In genomic region chr6:136518537-136519246, GRCm38 (mm10) we compare ENCODE assay signal across 8 mouse cellular contexts. TPM values are rescaled to one million over a fixed set of nuclear protein-coding genes. Genes with fewer than 3 reads are reported as not detected.
DNase-seq lines count a peak whose midpoint lies in the region; ATAC-seq lines count a peak whose summit lies in the region.

No protein-coding gene starts in this region.

- H3K9me3 ChIP-seq in heart, embryonic 12.5 days (replicated peaks), result peaks cover 12% of the 10 kb centered on the region
- peaks cover 11% of the 10 kb centered on the region for H3K9me3 ChIP-seq in kidney, embryonic 16.5 days (ENCODE audit: low read length)

- peak; percentile 98 for DNase-seq in CD4-positive helper T cell, adult 2 months (ENCODE audit: low read depth, low spot score)
- peak; percentile 97 for DNase-seq in liver
- peak; percentile 90 to 93 for DNase-seq in monocyte, adult 2 months (ENCODE audit: low read depth in 1 of 2, low spot score in 2 of 2)
- DNase-seq in spleen, postnatal 14 days (ENCODE audit: low spot score in 2 of 2), result peak; percentile 87 to 91

- peak overlapping the region; percentile 90 for H3K27ac ChIP-seq in brown adipose tissue, adult 24 weeks (replicated peaks; ENCODE audit: low read depth, low read length)
- H3K27ac ChIP-seq in heart, embryonic 12.5 days (ENCODE audit: poor library complexity, severe bottlenecking), result peak overlapping the region; percentile 99
- peak overlapping the region; percentile 99 for H3K27ac ChIP-seq in kidney, embryonic 16.5 days (ENCODE audit: low read length)

- no peaks in the 10 kb centered on the region; the same call in 1 of the 2 replicates for H3K4me1 ChIP-seq in brown adipose tissue, adult 24 weeks (ENCODE audit: control insufficient read depth, insufficient read depth, insufficient read length, low read length)
- H3K4me1 ChIP-seq in heart, embryonic 12.5 days (replicated peaks), result peaks cover 14% of the 10 kb centered on the region
- H3K4me1 ChIP-seq in kidney, embryonic 16.5 days (ENCODE audit: insufficient read depth, low read length), result peaks cover 5% of the 10 kb centered on the region; the same call in 1 of the 2 replicates

- H3K4me3 ChIP-seq in brown adipose tissue, adult 24 weeks (ENCODE audit: insufficient read depth, low read depth, low read length), result peak overlapping the region; percentile 89
- peak overlapping the region; percentile 75 for H3K4me3 ChIP-seq in heart, embryonic 12.5 days
- H3K4me3 ChIP-seq in kidney, embryonic 16.5 days (ENCODE audit: low read length), result peak overlapping the region; percentile 76

- peak overlapping the region; percentile 71 for H3K9ac ChIP-seq in heart, embryonic 12.5 days
- peak overlapping the region; percentile 85 for H3K9ac ChIP-seq in kidney, embryonic 16.5 days (replicated peaks; ENCODE audit: low read length)

- peak; percentile 88 for ATAC-seq in erythroid progenitor cell, adult 5-6 weeks (replicated peaks; ENCODE audit: low FRiP score, poor library complexity, severe bottlenecking)
- peak; percentile 98 for ATAC-seq in heart, embryonic 12.5 days (ENCODE audit: insufficient number of reproducible peaks, low FRiP score)
- ATAC-seq in kidney, embryonic 16.5 days (ENCODE audit: low FRiP score, low TSS enrichment), result peak; percentile 98

- WGBS in heart, embryonic 12.5 days, result under 1% methylated on average over 59 of the region's 59 CpGs
- WGBS in kidney, embryonic 16.5 days, result under 1% methylated on average over 58 of the region's 59 CpGs

- H3K4me2 ChIP-seq in heart, embryonic 12.5 days, result peak overlapping the region; percentile 55
- H3K4me2 ChIP-seq in kidney, embryonic 16.5 days (replicated peaks; ENCODE audit: low read depth, low read length), result peak overlapping the region; percentile 51

- no peaks in the 10 kb centered on the region for H3K27me3 ChIP-seq in heart, embryonic 12.5 days (replicated peaks)
- no peaks in the 10 kb centered on the region for H3K27me3 ChIP-seq in kidney, embryonic 16.5 days (ENCODE audit: insufficient read depth, low read length)

- peaks cover 12% of the 10 kb centered on the region for H3K36me3 ChIP-seq in heart, embryonic 12.5 days
- peaks cover 14% of the 10 kb centered on the region for H3K36me3 ChIP-seq in kidney, embryonic 16.5 days (ENCODE audit: insufficient read depth, low read length)

RNA-seq across cellular contexts. Expression of gene Atf7ip, which starts 12.7 kb away (rescaled TPM):
- 13.8 and 15.4 TPM in 2 replicates for polyA plus RNA-seq in brown adipose tissue, adult 24 weeks (2012; ENCODE audit: insufficient read depth, insufficient read length, missing spikeins)
- total RNA-seq in erythroid progenitor cell, adult 5-6 weeks (2015; ENCODE audit: low replicate concordance), result 260 and 305 TPM in 2 replicates
- 311 and 332 TPM in 2 replicates for total RNA-seq in erythroid progenitor cell, adult 5-6 weeks (2017; ENCODE audit: low replicate concordance)
- 51.0 and 51.5 TPM in 2 replicates for polyA plus RNA-seq in heart, embryonic 12.5 days (2016; fragmentation: Nextera tagmentation; extraction: Ambion mirVana)
- polyA plus RNA-seq in kidney, embryonic 16.5 days (2015; fragmentation: Nextera tagmentation; extraction: Ambion mirVana), result 38.0 and 41.0 TPM in 2 replicates

Comparison
In these comparisons a context has a peak if more than half of its experiments do, and no peak if none do; other contexts are left out.
1. Peak in every context shown above with its lines: DNase-seq, ATAC-seq, H3K4me3 ChIP-seq and H3K27ac ChIP-seq.